Mouse (Mus musculus) left cerebral cortex, adult 2 months (tissue): ENCODE measurements around the gene Tbc1d22a. TPM values are rescaled to one million over a fixed set of nuclear protein-coding genes. Genes with fewer than 3 reads are reported as not detected.

ENCODE experiments used
- DNase-seq, 2 experiments: peaks; one replicate each; pipeline ENCODE4 v3.0.0; 2021 to 2022; ENCODE audit warnings: low spot score in 2 of 2, mixed read lengths in 1 of 2; ENCODE audit errors: extremely low spot score in 1 of 2
- H3K27ac ChIP-seq: fragments of 200-600 bp; 2 replicates; pipeline ENCODE4 v1.8.1; 2022
- H3K4me3 ChIP-seq: fragments of 200-600 bp; 2 replicates; pipeline ENCODE4 v1.8.1; 2022
- CTCF ChIP-seq: fragments of 200-600 bp; IDR thresholded peaks from 2 replicates; pipeline ENCODE4 v1.8.1; 2022; ENCODE audit warnings: antibody characterized with exemption, mild to moderate bottlenecking, moderate library complexity
- intact Hi-C: fragments of 180-260 bp; cut with DNase I; formaldehyde crosslinking; loops from one replicate; pipeline ENCODE4 v1.15.1; 2025
- total RNA-seq, 2 experiments: library from RNA; stranded (reverse); gene quantifications; 2 replicates each; pipeline ENCODE4 v1.2.3; 2021

Tbc1d22a gene
- total RNA-seq, 2 experiments from 2014 or later = 32.8 to 34.3 TPM

- intact Hi-C loops = no loop called here
- DNase-seq = no peak
- no peak overlapping the region for H3K27ac ChIP-seq
- H3K4me3 ChIP-seq = no peak overlapping the region
- no peak for TF ChIP-seq CTCF
Observed at GRCm38 (mm10) chr15:86304861-86305260, 90.6 kb downstream of the Tbc1d22a start.

GRCm38 (mm10) chr15:86305290-86305689, 91.0 kb downstream of the Tbc1d22a start:
- Histone ChIP-seq H3K4me3 (no peak overlapping the region), H3K27ac (no peak overlapping the region)
- no peak for DNase-seq
- intact Hi-C loops = no loop called here
- no peak for TF ChIP-seq CTCF

GRCm38 (mm10) chr15:86309213-86309829, 95.1 kb downstream of the Tbc1d22a start:
- Histone ChIP-seq H3K4me3 (no peak overlapping the region), H3K27ac (peak overlapping the region; percentile 13; the same call in 1 of the 2 replicates)
- peak; percentile 31 to 56 for DNase-seq
- no peak for TF ChIP-seq CTCF
- intact Hi-C loops = no loop called here

GRCm38 (mm10) chr15:86320803-86321510, 106.7 kb downstream of the Tbc1d22a start:
- H3K27ac ChIP-seq = no peak overlapping the region
- intact Hi-C loops = no loop called here
- no peak for TF ChIP-seq CTCF
- no peak for DNase-seq
- H3K4me3 ChIP-seq = no peak overlapping the region

GRCm38 (mm10) chr15:86326341-86326740, 112.1 kb downstream of the Tbc1d22a start:
- Histone ChIP-seq H3K4me3 (no peak overlapping the region), H3K27ac (no peak overlapping the region)
- TF ChIP-seq CTCF = no peak
- intact Hi-C loops = no loop called here
- no peak for DNase-seq

GRCm38 (mm10) chr15:86329911-86330310, 115.7 kb downstream of the Tbc1d22a start:
- no peak for TF ChIP-seq CTCF
- Histone ChIP-seq H3K4me3 (no peak overlapping the region), H3K27ac (no peak overlapping the region)
- intact Hi-C loops = no loop called here
- no peak for DNase-seq

- DNase-seq = no peak
- no peak overlapping the region for H3K4me3 ChIP-seq
- intact Hi-C loops = no loop called here
- H3K27ac ChIP-seq = no peak overlapping the region
- no peak for TF ChIP-seq CTCF
Observed at GRCm38 (mm10) chr15:86330454-86330853, 116.2 kb downstream of the Tbc1d22a start.

GRCm38 (mm10) chr15:86331501-86332245, 117.4 kb downstream of the Tbc1d22a start:
- Histone ChIP-seq H3K27ac (no peak overlapping the region), H3K4me3 (no peak overlapping the region)
- no peak for TF ChIP-seq CTCF
- intact Hi-C loops = no loop called here
- DNase-seq = no peak

- no peak overlapping the region for H3K27ac ChIP-seq
- H3K4me3 ChIP-seq = no peak overlapping the region
- DNase-seq = no peak
- no peak for TF ChIP-seq CTCF
- intact Hi-C loops = no loop called here
Observed at GRCm38 (mm10) chr15:86333176-86333575, 118.9 kb downstream of the Tbc1d22a start.

GRCm38 (mm10) chr15:86333606-86334005, 119.3 kb downstream of the Tbc1d22a start:
- no peak for DNase-seq
- H3K4me3 ChIP-seq = no peak overlapping the region
- intact Hi-C loops = no loop called here
- H3K27ac ChIP-seq = no peak overlapping the region
- no peak for TF ChIP-seq CTCF

GRCm38 (mm10) chr15:86334276-86334675, 120.0 kb downstream of the Tbc1d22a start:
- intact Hi-C loops = no loop called here
- Histone ChIP-seq H3K27ac (no peak overlapping the region), H3K4me3 (no peak overlapping the region)
- TF ChIP-seq CTCF = no peak
- DNase-seq = no peak

- H3K27ac ChIP-seq = no peak overlapping the region
- no peak for TF ChIP-seq CTCF
Observed at GRCm38 (mm10) chr15:86334745-86335144, 120.5 kb downstream of the Tbc1d22a start.

More at GRCm38 (mm10) chr15:86334745-86335144, 120.5 kb downstream of the Tbc1d22a start:
- intact Hi-C loops = no loop called here
- no peak overlapping the region for H3K4me3 ChIP-seq
- no peak for DNase-seq
